Mouse (Mus musculus): ENCODE data around the gene Igsf21. TPM values are rescaled to one million over a fixed set of nuclear protein-coding genes. Genes with fewer than 3 reads are reported as not detected.

The Igsf21 gene
- polyA plus RNA-seq, 1 experiment from 2014 or later: 16.5 TPM

- WGBS: 59% methylated on average over 22 of the region's 22 CpGs
- Histone ChIP-seq H3K4me1 (ENCODE audit: control insufficient read depth, insufficient read depth, low read length) (peaks cover 50% of the 10 kb centered on the region), H3K27ac (ENCODE audit: low read depth, low read length) (no peak overlapping the region; the same call in 1 of the 2 replicates), H3K9ac (ENCODE audit: low read length) (peak overlapping the region; percentile 33; the same call in 1 of the 2 replicates), H3K4me2 (no peak overlapping the region), H3K4me3 (ENCODE audit: low read depth, low read length) (no peak overlapping the region), H3K36me3 (ENCODE audit: control insufficient read depth, insufficient read depth, low read length) (no peaks in the 10 kb centered on the region), H3K27me3 (ENCODE audit: control insufficient read depth, insufficient read depth, low read length) (peaks cover 3% of the 10 kb centered on the region; the same call in 1 of the 2 replicates), H3K9me3 (ENCODE audit: control insufficient read depth, low read length) (no peaks in the 10 kb centered on the region)
- ATAC-seq (ENCODE audit: low FRiP score) (no peak), DNase-seq (ENCODE audit: low spot score, missing footprints) (no peak)
These were observed 26.1 kb downstream of the Igsf21 start for GRCm38 (mm10) chr4:140220326-140221093.

GRCm38 (mm10) chr4:140218853-140219852 is 27.4 kb downstream of the Igsf21 start:
- peak; percentile 93 for DNase-seq (ENCODE audit: low spot score, missing footprints)
- H3K4me1 ChIP-seq (ENCODE audit: control insufficient read depth, insufficient read depth, low read length): peaks cover 53% of the 10 kb centered on the region
- H3K36me3 ChIP-seq (ENCODE audit: control insufficient read depth, insufficient read depth, low read length): no peaks in the 10 kb centered on the region
- peak overlapping the region; percentile 85 for H3K27ac ChIP-seq (ENCODE audit: low read depth, low read length)
- H3K27me3 ChIP-seq (ENCODE audit: control insufficient read depth, insufficient read depth, low read length): no peaks in the 10 kb centered on the region; the same call in 1 of the 2 replicates
- H3K9me3 ChIP-seq (ENCODE audit: control insufficient read depth, low read length): no peaks in the 10 kb centered on the region
- WGBS: 43% methylated on average over 17 of the region's 17 CpGs
- H3K9ac ChIP-seq (ENCODE audit: low read length): no peak overlapping the region
- peak; percentile 86 for ATAC-seq (ENCODE audit: low FRiP score)
- H3K4me2 ChIP-seq: no peak overlapping the region
- H3K4me3 ChIP-seq (ENCODE audit: low read depth, low read length): no peak overlapping the region

GRCm38 (mm10) chr4:140218384-140218783 is 28.2 kb downstream of the Igsf21 start:
- DNase-seq (ENCODE audit: low spot score, missing footprints) (no peak), ATAC-seq (ENCODE audit: low FRiP score) (peak; percentile 25; the same call in 1 of the 2 replicates)
- WGBS: 57% methylated on average over 5 of the region's 5 CpGs
- Histone ChIP-seq H3K27ac (ENCODE audit: low read depth, low read length) (peak overlapping the region; percentile 85), H3K4me1 (ENCODE audit: control insufficient read depth, insufficient read depth, low read length) (peaks cover 53% of the 10 kb centered on the region), H3K4me2 (no peak overlapping the region), H3K9me3 (ENCODE audit: control insufficient read depth, low read length) (no peaks in the 10 kb centered on the region), H3K9ac (ENCODE audit: low read length) (no peak overlapping the region; the same call in 1 of the 2 replicates), H3K36me3 (ENCODE audit: control insufficient read depth, insufficient read depth, low read length) (no peaks in the 10 kb centered on the region), H3K4me3 (ENCODE audit: low read depth, low read length) (no peak overlapping the region), H3K27me3 (ENCODE audit: control insufficient read depth, insufficient read depth, low read length) (peaks cover 4% of the 10 kb centered on the region; the same call in 1 of the 2 replicates)

GRCm38 (mm10) chr4:140217934-140218333 is 28.6 kb downstream of the Igsf21 start:
- H3K9me3 ChIP-seq (ENCODE audit: control insufficient read depth, low read length): no peaks in the 10 kb centered on the region
- H3K4me1 ChIP-seq (ENCODE audit: control insufficient read depth, insufficient read depth, low read length): peaks cover 48% of the 10 kb centered on the region
- no peak for ATAC-seq (ENCODE audit: low FRiP score)
- DNase-seq (ENCODE audit: low spot score, missing footprints): no peak
- WGBS: 72% methylated on average over 8 of the region's 8 CpGs
- no peak overlapping the region for H3K4me2 ChIP-seq
- no peaks in the 10 kb centered on the region for H3K36me3 ChIP-seq (ENCODE audit: control insufficient read depth, insufficient read depth, low read length)
- peaks cover 7% of the 10 kb centered on the region for H3K27me3 ChIP-seq (ENCODE audit: control insufficient read depth, insufficient read depth, low read length)
- H3K9ac ChIP-seq (ENCODE audit: low read length): no peak overlapping the region; the same call in 1 of the 2 replicates
- H3K27ac ChIP-seq (ENCODE audit: low read depth, low read length): peak overlapping the region; percentile 85
- no peak overlapping the region for H3K4me3 ChIP-seq (ENCODE audit: low read depth, low read length)

DNA sequence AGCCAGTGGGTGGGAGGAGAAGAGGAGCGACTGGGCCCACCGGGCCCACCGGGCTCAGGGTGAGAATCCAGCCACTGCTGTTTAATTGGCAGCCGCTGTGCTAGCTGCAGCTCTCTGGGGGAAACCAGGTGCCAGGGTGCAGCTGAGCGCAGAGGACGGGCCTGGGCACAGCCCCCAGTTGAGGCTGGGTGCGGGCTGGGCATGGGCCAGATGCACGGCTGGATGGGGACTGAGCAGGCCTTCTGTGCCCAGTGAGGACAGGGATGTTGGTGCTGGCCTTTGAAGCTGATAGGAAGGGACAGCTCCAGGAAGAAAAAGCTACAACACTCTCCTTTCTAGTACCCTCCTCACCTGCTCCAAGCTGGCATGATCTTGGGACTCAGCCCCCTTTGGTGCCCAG is 30.5 kb downstream of the Igsf21 start:
- H3K4me3 ChIP-seq (ENCODE audit: low read depth, low read length): no peak overlapping the region
- DNase-seq (ENCODE audit: low spot score, missing footprints) (no peak), ATAC-seq (ENCODE audit: low FRiP score) (no peak)
- 97% methylated on average over 8 of the region's 8 CpGs for WGBS
- H3K4me1 ChIP-seq (ENCODE audit: control insufficient read depth, insufficient read depth, low read length): peaks cover 45% of the 10 kb centered on the region
- no peak overlapping the region for H3K27ac ChIP-seq (ENCODE audit: low read depth, low read length)
- peaks cover 10% of the 10 kb centered on the region for H3K27me3 ChIP-seq (ENCODE audit: control insufficient read depth, insufficient read depth, low read length)
- H3K4me2 ChIP-seq: no peak overlapping the region
- H3K36me3 ChIP-seq (ENCODE audit: control insufficient read depth, insufficient read depth, low read length): no peaks in the 10 kb centered on the region
- no peaks in the 10 kb centered on the region for H3K9me3 ChIP-seq (ENCODE audit: control insufficient read depth, low read length)
- H3K9ac ChIP-seq (ENCODE audit: low read length): no peak overlapping the region

DNA sequence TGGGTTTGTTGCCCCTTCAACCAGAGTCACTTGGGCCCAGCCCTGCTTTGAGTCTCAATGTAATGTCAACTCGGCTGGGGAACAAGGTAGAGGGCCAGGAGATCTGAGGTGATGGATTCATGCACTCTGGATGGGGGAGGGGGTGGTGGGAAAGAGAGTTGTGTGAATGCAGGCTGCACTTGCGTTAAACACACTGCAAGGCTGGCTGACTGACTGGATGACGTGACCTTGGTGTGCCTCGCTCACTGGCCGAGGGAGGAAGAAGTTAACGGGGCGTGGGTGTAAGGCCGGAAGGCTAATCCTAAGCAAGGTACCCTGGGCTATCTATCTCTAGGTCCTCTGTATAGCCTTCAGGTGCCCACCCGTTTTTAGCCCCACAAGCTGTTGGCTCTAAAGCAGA is 31.4 kb downstream of the Igsf21 start:
- 71% methylated on average over 9 of the region's 9 CpGs for WGBS
- Histone ChIP-seq H3K9ac (ENCODE audit: low read length) (no peak overlapping the region), H3K4me2 (no peak overlapping the region), H3K36me3 (ENCODE audit: control insufficient read depth, insufficient read depth, low read length) (no peaks in the 10 kb centered on the region), H3K27ac (ENCODE audit: low read depth, low read length) (no peak overlapping the region), H3K4me1 (ENCODE audit: control insufficient read depth, insufficient read depth, low read length) (peaks cover 42% of the 10 kb centered on the region), H3K4me3 (ENCODE audit: low read depth, low read length) (no peak overlapping the region), H3K27me3 (ENCODE audit: control insufficient read depth, insufficient read depth, low read length) (peaks cover 10% of the 10 kb centered on the region), H3K9me3 (ENCODE audit: control insufficient read depth, low read length) (no peaks in the 10 kb centered on the region)
- DNase-seq (ENCODE audit: low spot score, missing footprints) (no peak), ATAC-seq (ENCODE audit: low FRiP score) (no peak)

DNA sequence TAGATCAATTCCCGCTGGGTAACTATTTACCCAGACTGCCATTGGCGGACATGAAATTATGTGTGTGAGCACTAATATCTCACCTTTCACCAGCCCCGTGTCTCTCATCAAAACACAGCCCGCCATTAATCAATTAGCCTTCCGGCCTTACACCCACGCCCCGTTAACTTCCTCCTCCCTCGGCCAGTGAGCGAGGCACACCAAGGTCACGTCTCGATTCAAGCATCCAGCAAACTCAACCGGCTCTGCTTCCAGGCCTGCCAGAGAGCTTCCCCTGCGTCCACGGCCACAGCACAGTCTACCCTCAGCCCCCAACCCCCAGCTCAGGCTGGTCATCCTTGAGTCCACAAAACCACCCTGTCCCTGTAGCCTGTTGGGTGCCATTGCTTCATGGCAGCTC is 32.2 kb downstream of the Igsf21 start:
- no peaks in the 10 kb centered on the region for H3K36me3 ChIP-seq (ENCODE audit: control insufficient read depth, insufficient read depth, low read length)
- ATAC-seq (ENCODE audit: low FRiP score): no peak
- H3K4me3 ChIP-seq (ENCODE audit: low read depth, low read length): no peak overlapping the region
- WGBS: 75% methylated on average over 14 of the region's 14 CpGs
- no peaks in the 10 kb centered on the region for H3K9me3 ChIP-seq (ENCODE audit: control insufficient read depth, low read length)
- no peak overlapping the region for H3K27ac ChIP-seq (ENCODE audit: low read depth, low read length)
- no peak for DNase-seq (ENCODE audit: low spot score, missing footprints)
- H3K4me1 ChIP-seq (ENCODE audit: control insufficient read depth, insufficient read depth, low read length): peaks cover 38% of the 10 kb centered on the region
- H3K27me3 ChIP-seq (ENCODE audit: control insufficient read depth, insufficient read depth, low read length): peaks cover 10% of the 10 kb centered on the region
- no peak overlapping the region for H3K4me2 ChIP-seq
- H3K9ac ChIP-seq (ENCODE audit: low read length): no peak overlapping the region

DNA sequence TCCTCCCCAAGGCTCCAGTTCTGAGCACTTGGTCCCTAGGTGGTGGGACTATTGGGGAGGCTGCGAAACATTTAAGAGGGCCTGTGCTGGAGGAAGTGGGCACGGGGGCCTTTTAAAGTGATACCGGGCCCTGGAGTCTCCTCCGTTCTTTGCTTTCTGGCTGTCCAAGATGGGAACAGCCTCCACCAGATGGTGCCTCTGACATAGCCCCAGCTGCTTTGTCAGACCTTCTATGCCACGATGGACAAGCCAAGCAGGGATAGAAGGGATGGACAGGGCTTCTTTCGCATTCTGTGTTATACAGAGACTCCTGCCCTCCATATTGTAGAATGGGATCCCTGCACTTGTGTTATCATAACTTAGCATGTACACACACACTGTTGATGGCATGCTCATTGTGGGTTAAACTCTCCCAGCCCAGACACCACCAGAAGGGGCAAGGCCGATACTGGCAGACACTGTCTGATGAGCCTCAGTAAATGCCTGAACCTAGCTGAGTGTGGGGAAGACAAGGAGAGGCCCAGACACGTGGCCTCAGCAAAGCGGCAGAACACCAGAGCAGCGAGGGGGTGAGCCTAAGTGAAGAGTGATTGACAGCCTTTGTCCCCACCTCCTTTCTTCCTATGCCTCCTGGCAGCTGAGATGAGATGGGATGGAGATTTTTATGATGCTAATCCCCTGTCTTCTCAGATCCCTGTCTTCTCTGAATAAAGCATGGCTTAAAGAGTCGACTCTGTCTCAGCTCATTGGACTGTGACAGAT is 36.3 kb downstream of the Igsf21 start:
- Histone ChIP-seq H3K27me3 (ENCODE audit: control insufficient read depth, insufficient read depth, low read length) (peaks cover 10% of the 10 kb centered on the region), H3K4me2 (no peak overlapping the region), H3K4me3 (ENCODE audit: low read depth, low read length) (no peak overlapping the region), H3K9me3 (ENCODE audit: control insufficient read depth, low read length) (no peaks in the 10 kb centered on the region), H3K9ac (ENCODE audit: low read length) (0 out of 2 replicates have a peak overlapping the region, but pooled peaks have one; percentile 11), H3K36me3 (ENCODE audit: control insufficient read depth, insufficient read depth, low read length) (no peaks in the 10 kb centered on the region), H3K27ac (ENCODE audit: low read depth, low read length) (peak overlapping the region; percentile 57; the same call in 1 of the 2 replicates), H3K4me1 (ENCODE audit: control insufficient read depth, insufficient read depth, low read length) (peaks cover 19% of the 10 kb centered on the region)
- WGBS: 50% methylated on average over 11 of the region's 11 CpGs
- peak; percentile 73 for ATAC-seq (ENCODE audit: low FRiP score)
- DNase-seq (ENCODE audit: low spot score, missing footprints): peak; percentile 93

Data from midbrain, embryonic 11.5 days (tissue).